15 mouse cellular contexts compared by ENCODE assay signal in the genomic region with DNA sequence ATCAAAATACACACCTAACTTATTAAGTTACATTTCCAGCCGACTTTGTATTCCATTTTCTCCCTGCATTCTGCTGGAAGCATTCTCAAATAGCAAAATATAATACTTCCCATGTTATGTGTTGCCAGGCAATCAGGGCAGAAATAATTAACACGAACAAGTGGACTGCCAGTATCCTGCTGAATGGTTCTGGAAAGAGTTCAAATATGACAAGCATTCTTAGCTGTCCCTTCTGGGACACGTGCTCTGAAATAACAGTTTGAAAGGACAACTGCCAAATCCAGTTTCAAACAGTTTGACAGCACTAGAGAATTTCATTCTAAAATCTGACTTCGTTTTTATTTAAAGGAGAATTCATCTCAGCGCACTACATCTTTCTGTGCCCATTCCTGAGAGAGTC.
DNase-seq lines count a peak whose midpoint lies in the region; ATAC-seq and TF ChIP-seq lines count a peak whose summit lies in the region.
"Had no signal": no experiment of that assay in that cellular context is flagged by ENCODE, and none has a peak within 500 bp of the region (broad histone marks: within the 10 kb centered on the region; RNA-seq: fewer than 3 reads in every experiment).

No protein-coding gene starts in this region.

- no peaks in the 10 kb centered on the region for H3K36me3 ChIP-seq in forebrain, embryonic 13.5 days (ENCODE audit: poor library complexity, severe bottlenecking)
- no peaks in the 10 kb centered on the region for H3K36me3 ChIP-seq in forebrain, embryonic 10.5 days (replicated peaks)
- H3K36me3 ChIP-seq in hindbrain, postnatal 0 days (ENCODE audit: insufficient read depth, low read length) = no peaks in the 10 kb centered on the region
- no peaks in the 10 kb centered on the region for H3K36me3 ChIP-seq in hindbrain, embryonic 10.5 days
- H3K36me3 ChIP-seq: limb, embryonic 13.5 days; lung, embryonic 15.5 days had no signal

- no peak for TF ChIP-seq CTCF in hindbrain, postnatal 0 days (IDR thresholded peaks at IDR 0.05; ENCODE audit: low read depth)

- no peak overlapping the region for H3K4me2 ChIP-seq in forebrain, embryonic 13.5 days
- H3K4me2 ChIP-seq in hindbrain, postnatal 0 days (ENCODE audit: low read depth, low read length) = 0 out of 2 replicates have a peak overlapping the region, but pooled peaks have one; percentile 4
- H3K4me2 ChIP-seq: hindbrain, embryonic 14.5 days; limb, embryonic 13.5 days; lung, embryonic 15.5 days had no signal

- no peaks in the 10 kb centered on the region for H3K4me1 ChIP-seq in forebrain, embryonic 13.5 days
- no peaks in the 10 kb centered on the region for H3K4me1 ChIP-seq in forebrain, embryonic 10.5 days
- H3K4me1 ChIP-seq in hindbrain, postnatal 0 days (ENCODE audit: insufficient read depth, low read length) = no peaks in the 10 kb centered on the region
- H3K4me1 ChIP-seq in hindbrain, embryonic 10.5 days (replicated peaks) = no peaks in the 10 kb centered on the region
- H3K4me1 ChIP-seq: lung, embryonic 15.5 days had no signal

- H3K9ac ChIP-seq in forebrain, embryonic 13.5 days = no peak overlapping the region
- H3K9ac ChIP-seq in hindbrain, postnatal 0 days (replicated peaks; ENCODE audit: low read length) = no peak overlapping the region
- H3K9ac ChIP-seq: hindbrain, embryonic 14.5 days; limb, embryonic 13.5 days; lung, embryonic 15.5 days had no signal

- intact Hi-C loops in gastrocnemius, postnatal 14 days (cut with DNase I; ENCODE audit: low total_unique reads) = no loop called here

- WGBS in forebrain, embryonic 13.5 days = 60% methylated on average over 5 of the region's 5 CpGs
- WGBS in forebrain, embryonic 10.5 days = 88% methylated on average over 5 of the region's 5 CpGs
- WGBS in hindbrain, postnatal 0 days = 42% methylated on average over 5 of the region's 5 CpGs
- WGBS in hindbrain, embryonic 10.5 days = 77% methylated on average over 5 of the region's 5 CpGs

- no peaks in the 10 kb centered on the region for H3K27me3 ChIP-seq in forebrain, embryonic 13.5 days
- H3K27me3 ChIP-seq in forebrain, embryonic 10.5 days (ENCODE audit: poor library complexity, severe bottlenecking) = no peaks in the 10 kb centered on the region
- H3K27me3 ChIP-seq in hindbrain, postnatal 0 days (ENCODE audit: insufficient read depth, low read length) = no peaks in the 10 kb centered on the region
- H3K27me3 ChIP-seq in hindbrain, embryonic 10.5 days (ENCODE audit: insufficient read depth, poor library complexity, severe bottlenecking) = no peaks in the 10 kb centered on the region
- H3K27me3 ChIP-seq: limb, embryonic 13.5 days; lung, embryonic 15.5 days had no signal

- H3K9me3 ChIP-seq in forebrain, embryonic 13.5 days (replicated peaks) = no peaks in the 10 kb centered on the region
- no peaks in the 10 kb centered on the region for H3K9me3 ChIP-seq in forebrain, embryonic 10.5 days
- H3K9me3 ChIP-seq in hindbrain, postnatal 0 days (ENCODE audit: low read length) = no peaks in the 10 kb centered on the region
- no peaks in the 10 kb centered on the region for H3K9me3 ChIP-seq in hindbrain, embryonic 10.5 days
- H3K9me3 ChIP-seq: limb, embryonic 13.5 days; lung, embryonic 15.5 days had no signal

- DNase-seq in forebrain, embryonic 10.5 days (ENCODE audit: extremely low spot score, low spot score) = no peak
- peak; percentile 57 for DNase-seq in hindbrain, postnatal 0 days (ENCODE audit: low spot score)
- no peak for DNase-seq in hindbrain, embryonic 10.5 days (ENCODE audit: low spot score)
- peak; percentile 87 for DNase-seq in Muller cell, postnatal 12 days (ENCODE audit: inconsistent ontology term)
- DNase-seq in layer of hippocampus, adult 9-10 months (ENCODE audit: low spot score) = peak; percentile 11
- DNase-seq in gastrocnemius, postnatal 14 days = no peak
- DNase-seq in urinary bladder, postnatal 4 days (ENCODE audit: low spot score in 2 of 2) = no peak
- DNase-seq: adrenal gland, postnatal 36 days; B cell, adult 2 months; gastrocnemius, postnatal 10 days had no signal

- H3K4me3 ChIP-seq in forebrain, embryonic 13.5 days = no peak overlapping the region
- no peak overlapping the region for H3K4me3 ChIP-seq in forebrain, embryonic 10.5 days
- H3K4me3 ChIP-seq in hindbrain, postnatal 0 days (ENCODE audit: low read length) = no peak overlapping the region
- H3K4me3 ChIP-seq in hindbrain, embryonic 10.5 days = no peak overlapping the region
- H3K4me3 ChIP-seq: left cerebral cortex, adult 2 months; limb, embryonic 13.5 days; lung, embryonic 15.5 days had no signal

- peak; percentile 59; the same call in 1 of the 2 replicates for ATAC-seq in forebrain, embryonic 13.5 days
- peak; percentile 68 for ATAC-seq in hindbrain, postnatal 0 days

- H3K27ac ChIP-seq in forebrain, embryonic 13.5 days = no peak overlapping the region
- no peak overlapping the region for H3K27ac ChIP-seq in forebrain, embryonic 10.5 days
- no peak overlapping the region for H3K27ac ChIP-seq in hindbrain, postnatal 0 days
- H3K27ac ChIP-seq in hindbrain, embryonic 10.5 days = no peak overlapping the region
- H3K27ac ChIP-seq: hindbrain, embryonic 14.5 days; left cerebral cortex, adult 2 months; limb, embryonic 13.5 days; lung, embryonic 15.5 days had no signal

Comparison
In these comparisons a context has a peak if more than half of its experiments do, and no peak if none do; other contexts are left out.
1. DNase-seq: peak in hindbrain, postnatal 0 days (single experiment), Muller cell, postnatal 12 days (single experiment) and layer of hippocampus, adult 9-10 months (single experiment); none in forebrain, embryonic 10.5 days (single experiment), hindbrain, embryonic 10.5 days (single experiment), gastrocnemius, postnatal 14 days (single experiment) and urinary bladder, postnatal 4 days (0 of 2).